Mouse (Mus musculus) liver, embryonic 16.5 days (tissue): ENCODE data around the gene Ccnd1. TPM values are rescaled to one million over a fixed set of nuclear protein-coding genes. Genes with fewer than 3 reads are reported as not detected.

Experiments used
- ATAC-seq: fragments of 200-750 bp; cut with Nextera tagmentation; 2 replicates; pipeline ENCODE4 v1.8.0; 2017; ENCODE audit warnings: low read depth, mild to moderate bottlenecking, moderate number of reproducible peaks, moderate library complexity
- H3K27ac ChIP-seq: fragments of 300-500 bp; sonication (generic); 2 replicates; pipeline ENCODE4 v1.5.1; 2014; ENCODE audit warnings: mild to moderate bottlenecking, low read length
- H3K27me3 ChIP-seq: fragments of 300-500 bp; sonication (generic); 2 replicates; pipeline ENCODE4 v1.6.1; 2014; ENCODE audit warnings: low read depth, low read length, mixed read lengths; ENCODE audit not compliant: control insufficient read depth, insufficient read depth
- H3K36me3 ChIP-seq: fragments of 300-500 bp; sonication (generic); 2 replicates; pipeline ENCODE4 v1.6.1; 2014; ENCODE audit warnings: mild to moderate bottlenecking; ENCODE audit not compliant: control insufficient read depth, insufficient read depth
- H3K4me1 ChIP-seq: fragments of 300-500 bp; sonication (generic); 2 replicates; pipeline ENCODE4 v1.6.1; 2014; ENCODE audit warnings: low read depth, low read length, mixed read lengths; ENCODE audit not compliant: control insufficient read depth
- H3K4me2 ChIP-seq: fragments of 300-500 bp; sonication (generic); 2 replicates; pipeline ENCODE4 v1.6.1; 2014; ENCODE audit warnings: low read depth, low read length, mixed read lengths
- H3K4me3 ChIP-seq: fragments of 300-500 bp; sonication (generic); 2 replicates; pipeline ENCODE4 v1.5.1; 2014; ENCODE audit warnings: low read depth, mild to moderate bottlenecking, low read length
- H3K9ac ChIP-seq: fragments of 300-500 bp; sonication (generic); 2 replicates; pipeline ENCODE4 v1.6.1; 2014; ENCODE audit warnings: low read depth, low read length
- H3K9me3 ChIP-seq: fragments of 300-500 bp; sonication (generic); replicated peaks from 2 replicates; pipeline ENCODE4 v1.6.1; 2016; ENCODE audit warnings: low read length; ENCODE audit not compliant: control insufficient read depth
- WGBS: fragments of 180-500 bp; shearing (Covaris S2); extraction: QIAGEN DNeasy Blood & Tissue Kit; methylation state at CpG from one replicate; pipeline ENCODE4 v1.1.7; 2014; ENCODE audit not compliant: insufficient replicate concordance; 5-methylcytosine and 5-hydroxymethylcytosine counted together
- polyA plus RNA-seq: library from polyadenylated mRNA; unstranded; fragments of >200 nt; fragmentation: Nextera tagmentation; extraction: Ambion mirVana; gene quantifications from 2 replicates; pipeline ENCODE4 v1.2.1, GENCODE M21; 2015

Ccnd1 gene
- polyA plus RNA-seq = 20.5 and 20.9 TPM in 2 replicates

DNA sequence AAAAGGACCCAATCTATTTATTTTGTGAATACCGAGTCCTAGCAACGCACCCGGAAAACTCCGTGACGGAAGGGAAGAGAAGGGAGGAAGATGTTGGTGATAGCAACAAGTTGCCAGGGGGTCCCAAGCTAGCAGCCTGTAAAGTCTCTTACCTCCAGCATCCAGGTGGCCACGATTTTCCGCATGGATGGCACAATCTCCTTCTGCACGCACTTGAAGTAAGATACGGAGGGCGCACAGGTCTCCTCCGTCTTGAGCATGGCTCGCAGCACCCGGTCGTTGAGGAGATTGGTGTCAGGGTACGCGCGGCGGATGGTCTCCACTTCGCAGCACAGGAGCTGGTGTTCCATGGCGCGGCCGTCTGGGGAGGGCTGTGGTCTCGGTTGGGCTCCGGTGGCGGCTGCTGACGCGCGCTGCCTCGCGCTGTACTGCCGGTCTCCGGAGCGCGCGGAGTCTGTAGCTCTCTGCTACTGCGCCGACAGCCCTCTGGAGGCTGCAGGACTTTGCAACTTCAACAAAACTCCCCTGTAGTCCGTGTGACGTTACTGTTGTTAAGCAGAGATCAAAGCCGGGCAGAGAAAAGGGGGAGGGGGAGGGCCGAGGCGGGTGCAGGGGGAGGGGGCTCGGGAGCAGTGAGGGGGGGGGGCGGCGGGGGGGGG is at the start of gene Ccnd1:
Ccnd1 (minus strand) TSS at position 582 of the 659 bp plus-strand sequence.
- WGBS = under 1% methylated on average over 39 of the region's 45 CpGs
- ATAC-seq = peak; percentile 45
- Histone ChIP-seq H3K4me2 (peak within 1 kb of the TSS; percentile 72), H3K4me3 (peak within 1 kb of the TSS; percentile 60), H3K9ac (peak within 1 kb of the TSS; percentile 51), H3K4me1 (peaks cover 16% of the 10 kb centered on the region), H3K27me3 (peaks cover 65% of the 10 kb centered on the region), H3K36me3 (peaks cover 3% of the 10 kb centered on the region; the same call in 1 of the 2 replicates), H3K9me3 (no peaks in the 10 kb centered on the region), H3K27ac (peak within 1 kb of the TSS; percentile 57)

DNA sequence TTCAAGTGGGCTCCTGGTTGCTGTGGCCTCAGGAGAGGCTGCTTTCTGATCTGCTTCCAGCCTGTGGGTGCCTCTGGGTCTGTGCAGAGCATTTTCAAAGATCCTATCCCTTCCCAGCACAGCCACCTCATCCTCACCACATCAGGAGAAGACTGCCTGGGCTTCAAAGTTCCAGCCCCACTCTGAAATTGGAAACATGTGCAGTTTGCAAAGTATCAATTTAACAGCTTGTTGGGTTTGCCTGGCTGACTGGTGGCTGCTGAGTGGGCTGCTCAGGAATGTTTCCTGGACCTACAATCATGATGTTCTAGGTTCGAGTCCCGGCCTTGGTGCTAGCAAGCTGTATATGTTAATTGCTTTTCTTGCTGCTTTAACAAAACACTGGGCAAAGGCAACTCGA is 49.1 kb upstream of the Ccnd1 start:
- Histone ChIP-seq H3K4me2 (no peak overlapping the region), H3K27ac (no peak overlapping the region), H3K9ac (no peak overlapping the region), H3K4me3 (no peak overlapping the region), H3K36me3 (no peaks in the 10 kb centered on the region), H3K4me1 (no peaks in the 10 kb centered on the region), H3K27me3 (no peaks in the 10 kb centered on the region), H3K9me3 (no peaks in the 10 kb centered on the region)
- 56% methylated on average over 3 of the region's 3 CpGs for WGBS
- ATAC-seq = no peak

DNA sequence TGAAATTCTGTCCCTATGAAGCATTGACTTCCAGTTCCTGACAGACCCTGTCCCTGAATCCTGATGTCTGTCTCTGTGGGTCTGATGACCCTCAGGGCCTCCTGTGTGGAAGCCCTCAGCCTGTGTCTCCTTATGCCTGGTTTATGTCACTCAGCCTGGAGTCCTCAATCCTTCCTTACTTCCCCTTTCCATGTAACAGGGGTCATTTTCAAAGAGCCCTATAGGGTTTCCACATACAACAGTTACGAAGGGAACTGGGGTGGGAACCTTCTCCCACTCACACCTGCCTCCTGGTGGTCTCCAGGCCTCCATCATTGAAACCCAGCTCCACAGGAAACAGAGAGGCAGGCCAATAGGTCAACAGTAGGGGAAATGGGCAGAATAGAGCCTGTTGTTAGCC is 45.4 kb upstream of the Ccnd1 start:
- no peaks in the 10 kb centered on the region for H3K36me3 ChIP-seq
- H3K27ac ChIP-seq = no peak overlapping the region
- no peaks in the 10 kb centered on the region for H3K27me3 ChIP-seq
- H3K4me3 ChIP-seq = no peak overlapping the region
- 40% methylated on average over 1 of the region's 1 CpGs for WGBS
- H3K9me3 ChIP-seq = no peaks in the 10 kb centered on the region
- ATAC-seq = no peak
- H3K9ac ChIP-seq = no peak overlapping the region
- H3K4me2 ChIP-seq = no peak overlapping the region
- no peaks in the 10 kb centered on the region for H3K4me1 ChIP-seq

DNA sequence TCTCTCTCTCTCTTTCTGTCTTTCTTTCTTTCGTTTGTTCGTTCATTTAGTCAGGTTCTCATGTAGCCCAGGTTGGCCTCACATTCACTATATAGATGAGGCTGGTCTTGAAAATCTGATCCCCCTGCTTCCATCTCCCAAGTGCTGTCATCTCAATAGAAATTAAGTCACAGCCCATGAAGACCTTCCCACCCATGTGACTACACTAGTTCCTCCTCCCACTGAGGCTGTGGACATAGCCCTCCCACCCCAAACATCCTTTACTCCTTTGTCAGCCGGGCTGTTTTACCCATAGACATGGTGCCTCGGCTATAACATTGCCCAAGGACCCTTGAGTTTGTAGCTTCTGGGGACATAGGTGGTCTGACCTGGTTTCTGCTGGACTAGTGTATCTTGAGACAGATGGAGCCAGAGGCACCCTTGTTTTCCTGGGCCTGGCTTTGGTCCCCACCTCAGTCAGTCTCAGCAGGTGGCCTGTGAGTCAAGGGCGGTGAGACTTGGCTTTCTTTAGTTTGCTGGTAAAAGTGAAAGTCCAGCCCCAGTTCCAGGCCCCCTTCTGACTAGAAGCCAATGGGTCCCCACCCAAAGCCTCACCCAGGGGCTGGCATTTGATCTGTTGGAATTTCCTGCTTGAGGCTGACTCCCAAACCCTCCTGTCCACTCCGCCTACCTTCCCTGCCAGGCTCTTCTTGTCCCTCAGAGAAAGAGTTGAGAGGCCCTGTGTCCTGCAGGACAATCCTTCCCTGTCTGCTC is 42.8 kb upstream of the Ccnd1 start:
- 54% methylated on average over 6 of the region's 6 CpGs for WGBS
- Histone ChIP-seq H3K4me1 (no peaks in the 10 kb centered on the region), H3K4me2 (no peak overlapping the region), H3K4me3 (no peak overlapping the region), H3K27me3 (no peaks in the 10 kb centered on the region), H3K9ac (no peak overlapping the region), H3K27ac (no peak overlapping the region), H3K36me3 (no peaks in the 10 kb centered on the region), H3K9me3 (no peaks in the 10 kb centered on the region)
- ATAC-seq = no peak

DNA sequence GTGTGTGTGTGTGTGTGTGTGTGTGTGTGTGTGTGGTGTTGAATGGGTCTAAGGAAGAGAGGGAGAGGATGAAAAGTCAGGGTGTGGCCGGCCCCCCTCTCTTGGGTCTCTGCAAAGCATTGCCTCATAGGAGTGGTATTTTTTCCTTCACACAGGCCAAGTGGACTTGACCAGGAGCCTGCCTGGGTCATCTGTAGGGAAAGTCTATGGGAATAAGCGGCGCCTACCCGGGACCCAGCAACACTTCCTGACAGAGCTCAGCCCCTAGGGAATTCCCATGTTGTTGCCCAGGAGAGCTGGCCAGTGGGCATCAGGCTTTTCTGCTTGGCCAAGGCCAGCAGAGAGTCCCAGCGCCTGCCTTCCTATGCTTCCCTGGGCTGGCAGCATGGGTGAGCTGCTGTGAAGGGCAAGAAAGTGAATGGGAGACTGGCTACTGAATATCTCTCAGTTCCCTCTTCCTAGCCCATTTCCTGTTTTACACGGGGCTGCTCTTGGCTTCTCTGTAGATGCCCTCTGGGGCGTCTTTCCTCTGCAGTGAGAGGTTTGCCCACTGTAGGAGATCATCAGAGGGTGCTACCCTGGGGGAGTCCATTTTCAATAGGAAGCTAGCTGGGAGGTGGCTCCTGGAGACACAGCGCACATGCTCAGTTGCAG is 41.8 kb upstream of the Ccnd1 start:
- H3K27me3 ChIP-seq = no peaks in the 10 kb centered on the region
- no peak overlapping the region for H3K27ac ChIP-seq
- no peak overlapping the region for H3K4me2 ChIP-seq
- H3K36me3 ChIP-seq = no peaks in the 10 kb centered on the region
- ATAC-seq = no peak
- no peaks in the 10 kb centered on the region for H3K9me3 ChIP-seq
- H3K4me3 ChIP-seq = no peak overlapping the region
- H3K9ac ChIP-seq = no peak overlapping the region
- WGBS = 54% methylated on average over 8 of the region's 8 CpGs
- no peaks in the 10 kb centered on the region for H3K4me1 ChIP-seq

DNA sequence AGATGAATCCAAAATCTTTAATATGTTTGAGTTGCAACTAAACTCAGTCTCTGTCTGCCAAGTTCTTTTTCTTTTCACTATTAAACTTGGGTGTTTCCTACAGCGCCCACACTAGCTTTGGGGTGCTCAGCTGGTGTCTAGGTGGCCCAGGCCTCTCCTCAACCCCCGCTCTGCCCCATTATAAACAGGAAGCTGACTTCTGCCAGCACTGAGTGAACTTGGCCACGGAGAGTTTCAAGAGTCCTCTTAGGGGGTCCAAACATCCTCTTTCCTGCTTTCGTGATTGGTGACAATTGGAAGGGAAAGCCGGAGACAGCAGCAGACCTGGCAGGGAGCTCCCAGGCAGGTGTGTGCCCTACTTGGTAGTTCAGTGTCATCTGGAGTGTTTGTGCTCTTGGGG is 40.1 kb upstream of the Ccnd1 start:
- H3K27ac ChIP-seq = no peak overlapping the region
- H3K4me3 ChIP-seq = no peak overlapping the region
- H3K9me3 ChIP-seq = no peaks in the 10 kb centered on the region
- no peak for ATAC-seq
- H3K4me1 ChIP-seq = no peaks in the 10 kb centered on the region
- 42% methylated on average over 5 of the region's 5 CpGs for WGBS
- no peaks in the 10 kb centered on the region for H3K36me3 ChIP-seq
- H3K27me3 ChIP-seq = no peaks in the 10 kb centered on the region
- H3K9ac ChIP-seq = no peak overlapping the region
- no peak overlapping the region for H3K4me2 ChIP-seq

DNA sequence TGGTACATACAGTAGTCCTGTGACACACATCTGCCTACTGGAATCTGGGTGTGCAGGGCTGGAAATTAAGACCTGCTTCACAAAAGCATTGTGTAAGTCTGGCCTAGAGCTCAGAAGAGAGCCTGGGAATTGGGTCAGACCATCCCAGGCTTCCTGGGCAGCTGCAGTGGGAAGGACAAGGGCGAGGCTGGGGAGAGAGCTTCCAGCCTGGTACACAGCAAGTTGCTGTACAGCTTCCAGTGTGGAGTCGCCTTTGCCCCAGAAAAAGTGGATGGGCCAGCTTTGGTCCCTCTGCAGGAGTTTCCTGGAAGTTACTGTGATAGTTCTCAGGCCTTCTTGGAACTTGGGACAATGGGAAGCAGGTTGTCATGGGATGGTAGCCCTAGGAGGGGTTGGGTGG is 37.4 kb upstream of the Ccnd1 start:
- WGBS = 58% methylated on average over 2 of the region's 2 CpGs
- Histone ChIP-seq H3K9me3 (no peaks in the 10 kb centered on the region), H3K4me3 (no peak overlapping the region), H3K27me3 (no peaks in the 10 kb centered on the region), H3K4me1 (no peaks in the 10 kb centered on the region), H3K27ac (no peak overlapping the region), H3K4me2 (no peak overlapping the region), H3K9ac (no peak overlapping the region), H3K36me3 (no peaks in the 10 kb centered on the region)
- no peak for ATAC-seq

DNA sequence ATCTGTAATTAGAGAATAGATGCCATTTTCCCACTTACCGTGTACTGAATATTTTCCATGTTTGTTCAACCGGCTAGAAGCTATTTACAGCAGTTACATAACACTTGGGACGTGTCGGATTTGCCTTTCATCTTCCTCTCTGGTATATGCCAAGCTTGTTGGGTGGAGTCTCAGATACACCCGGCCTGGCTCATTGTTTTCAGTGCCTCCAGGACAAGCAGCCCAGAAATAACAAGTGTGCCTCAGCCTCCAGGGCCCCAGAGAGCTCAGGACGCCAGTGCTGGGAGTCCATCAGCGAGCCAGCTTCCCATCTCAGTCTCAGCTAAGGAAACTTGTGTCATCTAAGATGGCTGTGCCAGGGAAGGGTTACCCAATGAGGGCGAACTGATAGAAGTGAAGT is 33.7 kb upstream of the Ccnd1 start:
- H3K27ac ChIP-seq = no peak overlapping the region
- H3K27me3 ChIP-seq = no peaks in the 10 kb centered on the region
- no peak overlapping the region for H3K4me3 ChIP-seq
- H3K4me1 ChIP-seq = no peaks in the 10 kb centered on the region
- no peaks in the 10 kb centered on the region for H3K9me3 ChIP-seq
- H3K36me3 ChIP-seq = no peaks in the 10 kb centered on the region
- H3K9ac ChIP-seq = no peak overlapping the region
- no peak overlapping the region for H3K4me2 ChIP-seq
- 53% methylated on average over 8 of the region's 8 CpGs for WGBS
- no peak for ATAC-seq

DNA sequence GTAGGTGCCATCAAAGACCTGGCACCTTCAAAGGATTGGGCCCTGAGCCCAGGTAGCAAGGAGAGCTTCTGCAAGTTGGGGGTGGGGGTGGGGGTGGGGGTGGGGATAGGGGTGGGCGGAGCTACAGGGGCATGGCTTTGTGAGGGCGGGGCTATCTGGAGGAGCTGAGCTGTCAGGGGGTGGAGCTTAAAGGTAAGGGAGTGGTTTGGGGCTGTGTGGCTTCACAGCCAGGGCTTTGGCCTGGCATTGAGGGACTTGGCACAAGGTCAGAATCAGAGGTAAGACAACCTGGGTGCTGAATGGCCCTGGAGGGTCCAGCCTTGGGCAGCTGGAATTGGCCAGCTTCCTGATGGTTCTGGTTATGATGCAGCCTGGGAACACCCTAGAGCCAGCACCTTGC is 32.0 kb upstream of the Ccnd1 start:
- ATAC-seq = no peak
- Histone ChIP-seq H3K36me3 (no peaks in the 10 kb centered on the region), H3K27ac (no peak overlapping the region), H3K9ac (no peak overlapping the region), H3K4me2 (no peak overlapping the region), H3K4me1 (no peaks in the 10 kb centered on the region), H3K9me3 (no peaks in the 10 kb centered on the region), H3K27me3 (no peaks in the 10 kb centered on the region), H3K4me3 (no peak overlapping the region)
- 40% methylated on average over 2 of the region's 2 CpGs for WGBS
